Mouse (Mus musculus) lung, embryonic 16.5 days (tissue): ENCODE results near the gene Epha6. TPM values are rescaled to one million over a fixed set of nuclear protein-coding genes. Genes with fewer than 3 reads are reported as not detected.

ENCODE experiments used
- ATAC-seq: fragments of 200-750 bp; cut with Nextera tagmentation; 2 replicates; pipeline ENCODE4 v1.8.0; 2017; ENCODE audit warnings: low read depth, mild to moderate bottlenecking, moderate library complexity
- H3K27ac ChIP-seq: fragments of 300-500 bp; sonication (generic); 2 replicates; pipeline ENCODE4 v1.5.1; 2014; ENCODE audit warnings: mild to moderate bottlenecking, control low read depth, low read length
- H3K27me3 ChIP-seq: fragments of 300-500 bp; sonication (generic); 2 replicates; pipeline ENCODE4 v1.6.1; 2014; ENCODE audit warnings: low read depth, low read length, mixed read lengths; ENCODE audit not compliant: control insufficient read depth, insufficient read depth
- H3K36me3 ChIP-seq: fragments of 300-500 bp; sonication (generic); 2 replicates; pipeline ENCODE4 v1.6.1; 2014; ENCODE audit warnings: low read length; ENCODE audit not compliant: control insufficient read depth, insufficient read depth
- H3K4me1 ChIP-seq: fragments of 300-500 bp; sonication (generic); replicated peaks from 2 replicates; pipeline ENCODE4 v1.6.1; 2014; ENCODE audit warnings: low read length, mixed read lengths; ENCODE audit not compliant: control insufficient read depth, insufficient read depth
- H3K4me2 ChIP-seq: fragments of 300-500 bp; sonication (generic); 2 replicates; pipeline ENCODE4 v1.6.1; 2014; ENCODE audit warnings: low read depth, low read length, control low read depth
- H3K4me3 ChIP-seq: fragments of 300-500 bp; sonication (generic); 2 replicates; pipeline ENCODE4 v1.5.1; 2014; ENCODE audit warnings: mild to moderate bottlenecking, low read length, control low read depth
- H3K9ac ChIP-seq: fragments of 300-500 bp; sonication (generic); 2 replicates; pipeline ENCODE4 v1.6.1; 2014; ENCODE audit warnings: low read length, control low read depth
- H3K9me3 ChIP-seq: fragments of 300-500 bp; sonication (generic); 2 replicates; pipeline ENCODE4 v1.6.1; 2016; ENCODE audit warnings: low read length; ENCODE audit not compliant: control insufficient read depth
- WGBS: fragments of 180-500 bp; shearing (Covaris S2); extraction: QIAGEN DNeasy Blood & Tissue Kit; methylation state at CpG from one replicate; pipeline ENCODE4 v1.1.7; 2014; 5-methylcytosine and 5-hydroxymethylcytosine counted together
- polyA plus RNA-seq: library from polyadenylated mRNA; unstranded; fragments of >200 nt; fragmentation: Nextera tagmentation; extraction: Ambion mirVana; gene quantifications from 2 replicates; pipeline ENCODE4 v1.2.1, GENCODE M21; 2015

Epha6 gene
- polyA plus RNA-seq, 1 experiment from 2014 or later = not detected

DNA sequence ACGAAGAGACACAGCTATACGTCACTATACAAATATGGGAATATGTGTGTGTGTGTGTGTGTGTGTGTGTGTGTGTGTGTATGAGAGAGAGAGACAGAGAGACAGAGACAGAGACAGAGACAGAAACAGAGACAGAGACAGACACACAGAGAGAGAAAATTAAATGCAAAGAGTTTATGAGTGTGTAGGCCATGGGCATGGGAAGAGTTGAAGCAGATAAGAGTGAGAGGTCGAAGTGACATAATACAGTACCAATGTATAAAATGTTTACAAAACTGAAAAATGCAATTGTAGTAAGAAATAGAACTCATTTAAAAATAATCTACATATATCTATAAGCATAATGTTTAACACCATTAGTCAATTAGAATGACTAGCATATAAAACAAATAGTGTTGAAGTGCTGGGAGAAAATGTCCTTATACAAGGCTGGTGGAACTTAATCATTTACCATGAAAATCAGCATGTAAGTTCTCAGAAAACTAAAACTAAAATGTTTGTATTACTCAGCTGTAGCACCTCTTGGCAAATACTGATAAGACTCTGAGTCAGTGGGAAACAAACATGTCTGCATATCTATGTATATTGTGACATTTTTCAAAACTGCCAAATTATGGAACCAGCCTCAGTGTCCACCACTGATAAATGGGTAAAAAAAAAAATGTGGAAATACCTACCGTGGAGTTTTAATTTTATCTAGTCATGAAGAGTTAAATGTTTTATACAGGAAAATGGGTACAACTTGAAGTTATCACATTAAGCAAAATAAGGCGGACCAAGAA is 371.2 kb downstream of the Epha6 start:
- no peak overlapping the region for H3K4me2 ChIP-seq

DNA sequence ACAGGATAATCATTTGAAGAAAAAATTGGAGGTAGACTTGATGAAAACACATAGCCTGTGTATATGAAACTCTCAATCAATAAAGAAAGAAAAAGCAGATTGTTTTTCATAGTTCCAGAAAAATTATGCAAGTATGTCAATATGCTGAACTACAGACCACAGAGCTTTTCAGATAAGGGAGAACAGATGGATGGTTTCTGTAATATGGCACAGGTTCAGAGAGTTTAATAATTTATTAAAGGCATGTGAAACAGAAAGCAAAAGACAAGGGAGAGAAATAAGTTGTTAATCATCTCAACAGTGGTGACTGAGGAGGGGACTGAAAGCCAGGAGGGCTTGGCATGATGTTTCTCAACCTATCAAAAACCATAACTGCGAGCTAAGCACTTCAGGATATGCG is 372.3 kb downstream of the Epha6 start:
- H3K4me1 ChIP-seq = no peaks in the 10 kb centered on the region
- H3K27me3 ChIP-seq = no peaks in the 10 kb centered on the region
- H3K9me3 ChIP-seq = no peaks in the 10 kb centered on the region
- no peak overlapping the region for H3K4me2 ChIP-seq
- H3K4me3 ChIP-seq = no peak overlapping the region
- WGBS = 75% methylated on average over 2 of the region's 2 CpGs
- ATAC-seq = no peak
- no peak overlapping the region for H3K27ac ChIP-seq
- H3K36me3 ChIP-seq = no peaks in the 10 kb centered on the region
- no peak overlapping the region for H3K9ac ChIP-seq

More for the DNA sequence above, 371.2 kb downstream of the Epha6 start:
- Histone ChIP-seq H3K4me3 (no peak overlapping the region), H3K27me3 (no peaks in the 10 kb centered on the region), H3K9ac (no peak overlapping the region), H3K4me1 (no peaks in the 10 kb centered on the region), H3K27ac (no peak overlapping the region), H3K36me3 (no peaks in the 10 kb centered on the region), H3K9me3 (no peaks in the 10 kb centered on the region)
- WGBS = 84% methylated on average over 5 of the region's 5 CpGs
- no peak for ATAC-seq

DNA sequence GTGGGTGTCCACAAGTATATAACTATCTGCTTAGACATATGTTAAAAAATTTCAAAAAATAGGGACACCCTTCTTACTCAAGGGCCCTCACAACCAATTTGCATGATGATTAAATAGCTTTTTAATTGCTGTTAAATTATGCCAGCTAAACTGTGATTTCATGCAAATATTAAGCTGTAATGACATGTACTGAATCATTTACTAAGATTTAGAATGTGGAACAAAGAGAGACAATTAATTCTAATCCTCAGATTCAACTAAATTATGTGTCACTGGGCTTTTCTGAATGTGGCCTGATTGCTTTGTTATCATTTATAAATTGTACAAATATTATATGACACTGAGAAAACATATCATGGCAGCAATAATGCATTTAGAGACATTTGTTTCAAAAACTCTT is 396.2 kb downstream of the Epha6 start:
- Histone ChIP-seq H3K4me1 (no peaks in the 10 kb centered on the region), H3K27ac (no peak overlapping the region), H3K9ac (no peak overlapping the region), H3K36me3 (no peaks in the 10 kb centered on the region), H3K4me3 (no peak overlapping the region), H3K27me3 (no peaks in the 10 kb centered on the region), H3K9me3 (no peaks in the 10 kb centered on the region), H3K4me2 (no peak overlapping the region)
- no peak for ATAC-seq

DNA sequence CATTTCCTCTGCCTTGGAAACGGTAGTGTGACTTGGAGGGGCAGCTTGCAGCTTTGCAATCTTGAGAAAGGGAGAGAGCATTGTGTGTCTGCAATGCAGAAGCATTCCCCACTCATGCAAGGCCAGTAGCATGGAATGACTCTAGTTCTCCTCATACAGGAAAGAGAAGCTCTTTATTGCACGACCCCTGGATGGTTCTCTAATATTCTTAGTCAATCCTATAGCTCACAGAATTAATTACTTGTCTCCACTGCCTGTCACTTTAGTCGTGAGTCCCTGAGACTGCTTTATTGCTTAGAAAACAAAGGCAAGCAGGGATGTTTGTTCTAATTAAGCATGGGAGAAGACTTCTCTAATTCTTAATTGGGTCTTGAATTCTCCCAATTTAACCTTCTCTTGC is 429.8 kb downstream of the Epha6 start:
- WGBS = 41% methylated on average over 3 of the region's 3 CpGs
- ATAC-seq = no peak
- Histone ChIP-seq H3K36me3 (no peaks in the 10 kb centered on the region), H3K4me2 (no peak overlapping the region), H3K4me3 (no peak overlapping the region), H3K9ac (no peak overlapping the region), H3K4me1 (no peaks in the 10 kb centered on the region), H3K9me3 (no peaks in the 10 kb centered on the region), H3K27me3 (no peaks in the 10 kb centered on the region), H3K27ac (no peak overlapping the region)

DNA sequence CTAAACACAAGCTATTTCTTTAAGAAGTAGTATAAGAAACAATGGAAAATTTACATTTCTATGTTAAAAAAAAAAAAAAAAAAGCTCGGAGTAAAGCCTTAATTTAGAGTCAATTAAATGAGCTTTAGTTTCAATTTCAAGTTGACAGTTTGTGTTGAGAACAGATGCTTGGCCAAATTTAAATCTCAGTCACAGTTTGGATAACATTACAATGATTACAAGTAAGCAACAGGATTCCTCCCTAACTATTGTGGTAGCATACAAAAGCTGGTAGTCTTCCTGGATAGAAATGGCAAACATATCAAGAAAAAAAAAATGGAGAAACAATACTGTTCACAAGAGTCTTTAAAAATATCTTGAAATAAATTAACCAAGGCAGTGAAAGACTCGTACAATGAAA is 452.9 kb downstream of the Epha6 start:
- Histone ChIP-seq H3K36me3 (no peaks in the 10 kb centered on the region), H3K9ac (no peak overlapping the region), H3K9me3 (no peaks in the 10 kb centered on the region), H3K4me2 (no peak overlapping the region), H3K4me3 (no peak overlapping the region), H3K27me3 (no peaks in the 10 kb centered on the region), H3K27ac (no peak overlapping the region), H3K4me1 (no peaks in the 10 kb centered on the region)
- WGBS = 64% methylated on average over 2 of the region's 2 CpGs
- ATAC-seq = no peak

DNA sequence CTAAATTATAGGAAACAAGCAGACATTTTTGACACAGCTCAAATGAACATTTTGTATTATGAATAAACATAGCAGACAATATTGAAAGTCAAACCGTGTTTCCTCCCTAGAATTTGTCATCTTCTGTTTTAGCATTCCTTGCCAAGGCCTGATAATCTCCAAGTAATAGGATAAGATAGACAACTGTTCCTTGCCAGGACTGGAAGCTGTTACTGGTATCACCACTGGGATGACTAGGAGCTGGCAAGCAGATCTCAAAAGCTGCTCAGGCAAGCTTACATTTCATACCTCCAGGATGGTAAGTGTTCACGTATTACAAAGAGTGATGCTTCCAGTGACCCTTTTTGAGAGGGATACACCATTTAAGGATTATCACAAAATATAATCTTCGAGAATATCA is 461.0 kb downstream of the Epha6 start:
- no peak overlapping the region for H3K27ac ChIP-seq
- H3K4me2 ChIP-seq = no peak overlapping the region
- H3K36me3 ChIP-seq = no peaks in the 10 kb centered on the region
- no peak overlapping the region for H3K9ac ChIP-seq
- no peak for ATAC-seq
- H3K4me3 ChIP-seq = no peak overlapping the region
- H3K4me1 ChIP-seq = no peaks in the 10 kb centered on the region
- 57% methylated on average over 3 of the region's 3 CpGs for WGBS
- H3K27me3 ChIP-seq = no peaks in the 10 kb centered on the region
- no peaks in the 10 kb centered on the region for H3K9me3 ChIP-seq

DNA sequence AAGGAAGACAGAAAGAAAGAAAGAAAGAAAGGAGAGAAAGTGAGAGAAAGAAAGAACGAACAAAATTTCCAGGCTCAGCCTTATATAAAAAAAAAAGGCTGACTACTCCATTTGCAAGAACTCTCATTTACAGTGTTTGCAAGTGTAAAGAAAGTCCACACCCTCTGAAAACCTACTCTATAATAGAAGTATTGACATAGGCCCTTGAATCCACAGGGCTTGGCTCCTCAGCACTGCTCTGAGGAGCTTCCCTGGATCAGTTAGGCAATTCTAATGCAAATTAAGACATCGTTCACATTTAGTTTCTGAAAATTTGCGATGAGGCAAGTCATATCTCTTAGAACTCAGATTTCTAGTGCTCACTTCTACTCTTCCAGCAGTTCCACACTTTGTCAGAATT is 483.9 kb downstream of the Epha6 start:
- Histone ChIP-seq H3K27me3 (no peaks in the 10 kb centered on the region), H3K4me1 (no peaks in the 10 kb centered on the region), H3K9ac (no peak overlapping the region), H3K36me3 (no peaks in the 10 kb centered on the region), H3K4me3 (no peak overlapping the region), H3K9me3 (no peaks in the 10 kb centered on the region), H3K27ac (no peak overlapping the region), H3K4me2 (no peak overlapping the region)
- 0 out of 2 replicates have a peak, but pooled peaks have one; percentile 47 for ATAC-seq
- WGBS = 69% methylated on average over 3 of the region's 3 CpGs

DNA sequence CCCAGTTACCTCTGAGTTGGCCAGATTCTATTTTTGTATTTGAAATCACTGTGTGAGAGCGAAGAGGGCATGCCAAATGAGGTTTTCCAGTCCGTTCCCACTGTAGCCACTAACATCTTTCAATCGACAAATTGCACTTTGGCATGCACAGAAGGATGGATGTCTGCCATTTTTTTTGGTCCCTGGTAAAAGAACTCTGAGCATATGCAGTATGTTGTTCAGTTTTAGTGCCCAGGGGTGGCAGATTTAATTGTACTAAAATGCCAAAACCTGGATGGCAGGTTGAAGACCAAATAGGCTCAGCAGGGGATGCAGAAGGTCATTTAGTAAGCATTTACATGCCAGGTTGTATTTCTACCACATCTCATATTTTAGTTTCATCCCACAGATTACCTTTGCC is 503.1 kb downstream of the Epha6 start:
- 86% methylated on average over 3 of the region's 3 CpGs for WGBS
- Histone ChIP-seq H3K27ac (no peak overlapping the region), H3K27me3 (no peaks in the 10 kb centered on the region), H3K4me2 (no peak overlapping the region), H3K4me3 (no peak overlapping the region), H3K4me1 (no peaks in the 10 kb centered on the region), H3K9ac (no peak overlapping the region), H3K36me3 (no peaks in the 10 kb centered on the region), H3K9me3 (no peaks in the 10 kb centered on the region)
- no peak for ATAC-seq

DNA sequence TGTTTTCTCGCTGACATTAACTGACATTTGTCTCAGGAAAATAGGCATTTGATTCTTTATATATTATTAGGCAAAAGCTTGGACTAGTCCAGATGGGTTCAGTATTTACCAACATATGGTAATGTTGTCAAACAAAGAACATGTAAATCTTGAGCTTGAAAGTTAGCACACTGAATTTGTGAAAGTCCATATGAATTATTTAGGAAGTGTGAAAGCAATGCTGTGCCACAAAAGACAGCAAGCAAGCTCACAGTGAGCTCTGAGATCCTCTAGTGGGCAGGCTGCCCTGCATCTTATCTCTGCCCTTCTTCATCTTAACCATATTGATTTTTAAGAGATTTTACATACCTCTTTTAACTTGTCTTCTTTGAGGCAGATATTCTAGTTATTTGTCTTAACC is 510.0 kb downstream of the Epha6 start:
- Histone ChIP-seq H3K36me3 (no peaks in the 10 kb centered on the region), H3K4me1 (no peaks in the 10 kb centered on the region), H3K9me3 (no peaks in the 10 kb centered on the region), H3K4me3 (no peak overlapping the region), H3K9ac (no peak overlapping the region), H3K27ac (no peak overlapping the region), H3K4me2 (no peak overlapping the region), H3K27me3 (no peaks in the 10 kb centered on the region)
- 71% methylated on average over 1 of the region's 1 CpGs for WGBS
- no peak for ATAC-seq

DNA sequence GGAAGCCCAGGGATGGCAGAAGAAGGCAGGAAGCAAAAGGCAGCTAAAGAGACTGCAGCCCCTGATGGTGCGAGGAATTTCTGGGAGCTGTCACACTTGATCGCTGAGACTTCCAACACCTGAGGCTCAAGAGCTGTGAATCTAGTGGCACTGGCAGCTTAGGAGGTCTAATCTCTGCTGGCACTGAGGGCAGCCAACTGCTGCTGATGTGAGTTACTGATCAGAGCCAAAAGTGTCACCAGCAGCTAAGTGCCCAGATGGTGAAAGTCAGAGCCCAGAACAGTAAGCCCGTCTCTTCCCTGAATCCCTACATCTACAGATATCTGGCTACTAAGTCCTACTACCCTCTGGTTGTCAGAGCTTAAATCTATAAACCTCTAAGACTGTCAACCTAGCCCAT is 518.4 kb downstream of the Epha6 start:
- H3K36me3 ChIP-seq = no peaks in the 10 kb centered on the region
- no peaks in the 10 kb centered on the region for H3K4me1 ChIP-seq
- no peaks in the 10 kb centered on the region for H3K9me3 ChIP-seq
- H3K9ac ChIP-seq = no peak overlapping the region
- H3K27ac ChIP-seq = no peak overlapping the region
- 67% methylated on average over 3 of the region's 3 CpGs for WGBS
- ATAC-seq = no peak
- H3K27me3 ChIP-seq = no peaks in the 10 kb centered on the region
- no peak overlapping the region for H3K4me2 ChIP-seq
- no peak overlapping the region for H3K4me3 ChIP-seq
